In genomic region chr4:108834115-108834970, GRCm38 (mm10) we compare ENCODE assay signal across 8 mouse cellular contexts. TPM values are rescaled to one million over a fixed set of nuclear protein-coding genes. Genes with fewer than 3 reads are reported as not detected.
DNase-seq lines count a peak whose midpoint lies in the region; ATAC-seq lines count a peak whose summit lies in the region.

Gene Txndc12, plus strand, starts transcription at chr4:108834601.

- H3K27ac ChIP-seq in hindbrain, embryonic 11.5 days (ENCODE audit: low read depth, low read length) = peak within 1 kb of the TSS; percentile 98

- no peaks in the 10 kb centered on the region for H3K36me3 ChIP-seq in hindbrain, embryonic 11.5 days (ENCODE audit: control insufficient read depth, insufficient read depth, low read length)

- peak within 1 kb of the TSS; percentile 99 for H3K9ac ChIP-seq in hindbrain, embryonic 11.5 days (ENCODE audit: low read depth, low read length)

- no peaks in the 10 kb centered on the region for H3K9me3 ChIP-seq in hindbrain, embryonic 11.5 days (ENCODE audit: control insufficient read depth, low read length)

- ATAC-seq in hindbrain, embryonic 11.5 days (ENCODE audit: low FRiP score) = peak; percentile 87

- H3K4me3 ChIP-seq in hindbrain, embryonic 11.5 days (ENCODE audit: low read depth, low read length) = peak within 1 kb of the TSS; percentile 97

- WGBS in hindbrain, embryonic 11.5 days = under 1% methylated on average over 34 of the region's 34 CpGs

- H3K27me3 ChIP-seq in hindbrain, embryonic 11.5 days (ENCODE audit: control insufficient read depth, insufficient read depth, low read length) = no peaks in the 10 kb centered on the region

- peak; percentile 96 for DNase-seq in NIH3T3 (ENCODE audit: low read depth)
- DNase-seq in cerebellum, adult 9-11 months = peak; percentile 88
- peak; percentile 77 to 88 for DNase-seq in frontal cortex, adult 2 months (ENCODE audit: extremely low spot score in 1 of 2, low spot score in 1 of 2)
- DNase-seq in hindbrain, embryonic 11.5 days (ENCODE audit: low spot score) = peak; percentile 93
- peak; percentile 73 to 80 for DNase-seq in layer of hippocampus, postnatal 10 days (ENCODE audit: low spot score in 2 of 2)
- DNase-seq in lung, postnatal 10 days = peak; percentile 95
- peak; percentile 80 for DNase-seq in ovary, postnatal 36 days (ENCODE audit: low spot score)
- peak; percentile 81 for DNase-seq in thymus, postnatal 25 days

- H3K4me1 ChIP-seq in hindbrain, embryonic 11.5 days (replicated peaks; ENCODE audit: control insufficient read depth, insufficient read depth, low read length) = peaks cover 4% of the 10 kb centered on the region; the same call in 1 of the 2 replicates

- H3K4me2 ChIP-seq in hindbrain, embryonic 11.5 days (replicated peaks; ENCODE audit: low read depth, low read length) = peak within 1 kb of the TSS; percentile 68

RNA-seq across cellular contexts. Expression of gene Txndc12, which starts in this region (rescaled TPM):
- polyA plus RNA-seq in frontal cortex, adult 2 months (2012; rRNA removed) = 41.0 and 41.1 TPM in 2 replicates
- 111 and 115 TPM in 2 replicates for polyA plus RNA-seq in hindbrain, embryonic 11.5 days (2014; fragmentation: Nextera tagmentation; extraction: Ambion mirVana)
- total RNA-seq in layer of hippocampus, postnatal 10 days (2021) = 10 to 100 TPM; 45.2 to 45.9 TPM

Comparison
In these comparisons a context has a peak if more than half of its experiments do, and no peak if none do; other contexts are left out.
1. Peak in every context shown above with its lines: DNase-seq, ATAC-seq, H3K4me3 ChIP-seq and H3K27ac ChIP-seq.